Mouse (Mus musculus): ENCODE results near the gene Twist2.

GRCm38 (mm10) chr1:91803416-91803815 lies 2.2 kb downstream of the Twist2 start:
- no peak for TF ChIP-seq CTCF (IDR thresholded peaks at IDR 0.05)
- no peak for TF ChIP-seq EP300 (IDR thresholded peaks at IDR 0.05)
